Mouse (Mus musculus): ENCODE data around the gene Ftcd. TPM values are rescaled to one million over a fixed set of nuclear protein-coding genes. Genes with fewer than 3 reads are reported as not detected.

Ftcd gene
- polyA plus RNA-seq, 1 experiment from 2014 or later = not detected

DNA sequence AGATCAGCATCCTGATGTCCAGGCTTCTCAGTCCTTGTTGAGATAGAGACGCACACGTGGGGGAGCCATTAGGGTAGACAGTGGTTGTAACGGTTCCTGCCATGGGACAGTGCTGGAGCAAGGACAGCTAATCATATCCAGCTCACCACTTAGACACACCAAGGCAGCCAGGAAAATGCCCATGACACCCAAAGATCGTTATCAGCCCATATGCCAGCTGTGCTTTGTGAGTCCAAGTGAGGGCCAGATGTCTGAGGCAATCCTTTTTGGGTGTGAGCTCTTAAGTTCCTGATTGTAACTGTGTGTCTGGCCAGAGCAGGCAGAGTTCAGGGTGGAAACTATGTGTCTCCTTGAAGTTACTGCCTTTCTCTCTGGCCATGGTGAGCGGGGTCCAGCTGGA is 21.4 kb upstream of the Ftcd start:
- no peak overlapping the region for H3K4me2 ChIP-seq (replicated peaks)
- no peak overlapping the region for H3K4me3 ChIP-seq
- H3K9ac ChIP-seq = no peak overlapping the region
- no peaks in the 10 kb centered on the region for H3K9me3 ChIP-seq (replicated peaks)
- ATAC-seq (ENCODE audit: low FRiP score) = no peak
- peaks cover 61% of the 10 kb centered on the region for H3K36me3 ChIP-seq
- no peaks in the 10 kb centered on the region for H3K4me1 ChIP-seq
- 92% methylated on average over 5 of the region's 5 CpGs for WGBS
- H3K27me3 ChIP-seq = no peaks in the 10 kb centered on the region
- H3K27ac ChIP-seq = no peak overlapping the region

DNA sequence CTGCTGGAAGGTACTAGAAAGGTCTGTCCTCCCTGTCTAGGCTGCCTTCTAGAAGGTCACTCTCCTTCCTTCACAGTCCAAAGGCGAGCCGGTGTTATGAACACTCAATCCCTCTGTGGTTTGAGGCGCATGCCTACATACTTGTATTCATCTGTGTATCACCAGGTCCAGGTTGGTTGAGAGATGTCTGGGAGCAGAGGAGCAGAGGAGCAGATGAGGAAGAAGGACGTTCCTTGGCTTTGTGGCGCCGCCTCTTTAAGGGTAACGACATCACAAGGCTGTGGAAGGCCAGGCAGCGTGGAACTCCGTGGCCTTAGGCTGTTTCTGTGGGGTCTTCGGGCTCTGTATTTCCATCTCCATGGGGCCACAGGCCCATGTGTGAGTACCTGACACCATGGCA is 13.5 kb upstream of the Ftcd start, which contains the start of gene Spatc1l:
Gene Spatc1l (plus strand): TSS at position 301 of the 400 bp plus-strand sequence.
- Histone ChIP-seq H3K27ac (no peak within 1 kb of the TSS), H3K4me1 (no peaks in the 10 kb centered on the region), H3K9ac (no peak within 1 kb of the TSS), H3K9me3 (replicated peaks) (no peaks in the 10 kb centered on the region), H3K36me3 (no peaks in the 10 kb centered on the region), H3K4me3 (no peak within 1 kb of the TSS), H3K27me3 (no peaks in the 10 kb centered on the region), H3K4me2 (replicated peaks) (no peak within 1 kb of the TSS)
- 93% methylated on average over 10 of the region's 10 CpGs for WGBS
- ATAC-seq (ENCODE audit: low FRiP score) = no peak

DNA sequence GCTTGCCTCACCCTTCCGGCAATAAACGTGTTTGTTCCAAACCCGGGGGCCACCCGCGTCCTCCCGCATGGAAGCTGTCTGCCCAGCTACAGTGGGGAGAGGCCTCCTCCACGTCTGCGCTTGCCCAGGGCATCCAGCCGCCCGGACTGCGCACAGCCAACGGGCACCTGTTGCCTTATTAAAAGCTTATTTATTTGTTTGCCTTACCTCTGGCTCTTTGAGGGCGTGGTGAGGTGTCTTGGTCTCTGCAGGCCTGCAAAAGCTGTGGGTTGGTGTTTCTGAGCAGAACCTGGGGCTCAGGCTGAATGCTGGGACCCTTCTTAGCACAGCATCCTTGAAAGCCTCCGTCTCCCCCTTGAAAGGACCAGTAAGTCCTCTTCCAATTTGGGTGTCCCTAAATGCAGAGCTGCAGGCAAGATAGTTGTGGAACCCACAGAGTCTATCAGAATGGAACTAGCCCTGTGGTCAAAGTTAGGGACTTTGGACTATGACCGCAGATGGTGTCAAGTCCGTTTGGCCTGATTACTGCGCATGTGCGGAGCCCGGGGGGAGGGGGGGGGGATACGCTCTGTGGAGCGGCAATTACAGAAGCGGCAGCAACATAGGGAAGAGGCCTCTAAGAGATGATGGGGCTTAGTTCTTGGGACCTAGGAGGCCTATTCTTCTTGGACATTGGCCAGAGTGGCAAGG is 5.3 kb upstream of the Ftcd start:
- WGBS = 93% methylated on average over 22 of the region's 22 CpGs

DNA sequence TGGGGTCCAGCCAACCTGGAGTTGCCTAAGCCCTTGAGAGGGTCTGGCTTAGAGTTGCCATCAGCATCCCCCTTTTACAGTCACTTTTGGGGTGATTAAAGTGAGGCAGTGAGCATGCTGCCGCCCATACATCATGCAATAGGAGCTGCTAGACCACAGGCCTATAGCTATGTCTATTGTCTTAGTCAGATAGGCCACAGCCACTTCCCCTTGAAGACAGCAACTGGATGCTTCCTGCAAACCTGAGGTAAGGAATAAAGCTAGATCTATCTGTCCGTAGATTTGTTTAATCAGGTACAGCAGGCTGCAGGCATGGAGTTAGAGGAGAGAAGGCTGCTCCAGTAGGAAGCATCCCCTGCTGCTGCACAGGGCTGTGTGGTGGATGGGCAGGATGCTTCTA is 4.4 kb upstream of the Ftcd start:
- 82% methylated on average over 2 of the region's 2 CpGs for WGBS
- no peaks in the 10 kb centered on the region for H3K36me3 ChIP-seq

More for the DNA sequence above, 5.3 kb upstream of the Ftcd start:
- no peaks in the 10 kb centered on the region; the same call in 1 of the 2 replicates for H3K9me3 ChIP-seq (replicated peaks)
- H3K4me1 ChIP-seq = no peaks in the 10 kb centered on the region
- H3K4me2 ChIP-seq (replicated peaks) = no peak overlapping the region
- no peaks in the 10 kb centered on the region for H3K27me3 ChIP-seq
- no peak overlapping the region for H3K9ac ChIP-seq
- H3K27ac ChIP-seq = no peak overlapping the region
- no peaks in the 10 kb centered on the region for H3K36me3 ChIP-seq
- H3K4me3 ChIP-seq = no peak overlapping the region
- no peak for ATAC-seq (ENCODE audit: low FRiP score)

DNA sequence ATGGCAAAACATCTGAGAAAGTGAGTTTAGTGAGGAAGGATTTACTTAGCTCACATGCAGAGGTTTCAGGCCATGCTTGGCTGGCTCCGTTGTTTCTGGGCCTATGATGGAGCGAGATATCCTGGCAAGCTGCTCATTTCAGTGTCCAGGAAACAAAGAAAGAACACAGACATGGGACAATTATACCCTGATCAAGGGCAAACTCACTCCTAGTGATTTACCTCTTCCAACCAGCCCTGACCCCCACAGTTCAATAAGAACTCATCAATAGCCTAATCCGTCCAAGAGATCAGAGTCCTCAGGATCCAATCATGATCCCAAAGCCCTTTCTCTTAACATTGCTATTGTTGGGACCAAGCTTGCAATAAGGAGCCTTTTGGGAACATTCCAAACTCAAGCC is 3.3 kb upstream of the Ftcd start:
- Histone ChIP-seq H3K4me1 (no peaks in the 10 kb centered on the region), H3K9ac (no peak overlapping the region), H3K9me3 (replicated peaks) (no peaks in the 10 kb centered on the region; the same call in 1 of the 2 replicates), H3K36me3 (no peaks in the 10 kb centered on the region), H3K27ac (no peak overlapping the region), H3K4me3 (no peak overlapping the region), H3K27me3 (no peaks in the 10 kb centered on the region), H3K4me2 (replicated peaks) (no peak overlapping the region)
- no peak for ATAC-seq (ENCODE audit: low FRiP score)
- WGBS = 63% methylated on average over 3 of the region's 3 CpGs

More for the DNA sequence above, 4.4 kb upstream of the Ftcd start:
- ATAC-seq (ENCODE audit: low FRiP score) = no peak
- Histone ChIP-seq H3K4me2 (replicated peaks) (no peak overlapping the region), H3K9me3 (replicated peaks) (no peaks in the 10 kb centered on the region; the same call in 1 of the 2 replicates), H3K9ac (no peak overlapping the region), H3K27me3 (no peaks in the 10 kb centered on the region), H3K4me1 (no peaks in the 10 kb centered on the region), H3K27ac (no peak overlapping the region), H3K4me3 (no peak overlapping the region)

DNA sequence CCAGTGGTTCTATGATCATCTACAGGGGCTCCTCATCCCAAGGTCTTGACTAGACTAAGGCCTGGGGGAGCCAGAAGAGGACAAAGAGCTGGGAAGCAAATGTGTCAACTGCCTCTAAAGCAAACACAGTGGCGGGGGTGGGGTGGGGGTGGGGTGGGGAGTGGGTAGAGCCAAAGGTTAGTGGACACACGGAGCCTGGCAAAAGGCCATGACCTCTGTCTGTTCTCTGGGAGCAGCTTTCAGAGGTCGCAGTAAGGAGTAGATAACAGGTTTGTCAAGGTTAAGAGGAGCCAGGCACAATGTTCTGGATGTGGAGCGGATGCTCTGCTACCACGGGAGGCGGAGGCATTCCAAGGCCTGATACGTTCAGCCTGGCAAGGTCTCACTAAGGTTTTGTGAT is 1.5 kb downstream of the Ftcd start:
- Histone ChIP-seq H3K27me3 (no peaks in the 10 kb centered on the region), H3K9ac (no peak overlapping the region), H3K27ac (no peak overlapping the region), H3K9me3 (replicated peaks) (no peaks in the 10 kb centered on the region), H3K36me3 (no peaks in the 10 kb centered on the region), H3K4me1 (no peaks in the 10 kb centered on the region), H3K4me3 (no peak overlapping the region), H3K4me2 (replicated peaks) (no peak overlapping the region)
- ATAC-seq (ENCODE audit: low FRiP score) = no peak
- WGBS = 68% methylated on average over 7 of the region's 7 CpGs

DNA sequence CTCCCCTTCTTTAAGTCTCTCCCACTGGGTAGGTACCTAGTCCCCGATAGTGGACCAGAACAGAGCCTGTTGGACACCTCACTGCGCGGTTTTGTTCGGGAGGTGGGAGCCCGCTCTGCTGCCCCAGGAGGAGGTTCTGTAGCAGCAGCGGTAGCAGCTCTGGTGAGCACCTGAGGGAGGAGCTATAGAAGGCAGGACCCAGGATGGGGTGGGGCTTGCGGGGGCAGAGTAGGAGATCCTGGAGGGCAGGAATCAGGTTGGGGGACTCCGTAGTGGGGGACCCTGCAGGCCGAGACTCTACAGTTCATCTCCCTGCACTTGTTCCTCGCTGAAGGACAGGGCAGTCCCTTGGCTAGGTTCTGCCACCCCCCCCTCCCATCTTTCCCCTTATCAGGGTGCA is 8.7 kb downstream of the Ftcd start:
- no peaks in the 10 kb centered on the region for H3K4me1 ChIP-seq
- no peaks in the 10 kb centered on the region for H3K9me3 ChIP-seq (replicated peaks)
- WGBS = 20% methylated on average over 9 of the region's 10 CpGs
- no peak for ATAC-seq (ENCODE audit: low FRiP score)
- H3K27ac ChIP-seq = no peak overlapping the region
- no peaks in the 10 kb centered on the region for H3K36me3 ChIP-seq
- no peak overlapping the region for H3K4me3 ChIP-seq
- peaks cover 10% of the 10 kb centered on the region for H3K27me3 ChIP-seq
- peak overlapping the region; percentile 32 for H3K4me2 ChIP-seq (replicated peaks)
- H3K9ac ChIP-seq = no peak overlapping the region

DNA sequence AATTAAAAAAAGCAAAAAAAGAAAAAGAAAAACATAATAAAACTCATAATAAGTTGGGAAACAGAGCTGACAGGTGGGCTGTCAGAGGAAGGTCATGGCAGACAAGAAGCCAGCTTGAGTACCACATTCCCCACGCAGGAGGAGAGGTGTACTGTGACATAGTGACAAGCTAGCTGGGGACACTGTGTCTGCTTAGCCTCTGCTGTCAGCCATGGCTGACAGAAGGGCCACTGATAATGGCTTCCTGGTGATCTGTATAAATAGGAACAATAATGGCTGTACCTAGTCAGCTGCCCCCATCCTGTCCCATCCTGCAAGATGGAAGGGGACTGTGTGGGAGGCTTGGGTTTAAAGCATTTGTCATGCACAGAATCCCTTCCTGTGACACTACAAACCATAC is 10.7 kb downstream of the Ftcd start:
- Histone ChIP-seq H3K36me3 (no peaks in the 10 kb centered on the region), H3K27ac (no peak overlapping the region), H3K4me2 (replicated peaks) (no peak overlapping the region), H3K9me3 (replicated peaks) (no peaks in the 10 kb centered on the region), H3K4me1 (no peaks in the 10 kb centered on the region), H3K4me3 (no peak overlapping the region), H3K27me3 (peaks cover 10% of the 10 kb centered on the region), H3K9ac (no peak overlapping the region)
- ATAC-seq (ENCODE audit: low FRiP score) = no peak
- 64% methylated on average over 1 of the region's 1 CpGs for WGBS

DNA sequence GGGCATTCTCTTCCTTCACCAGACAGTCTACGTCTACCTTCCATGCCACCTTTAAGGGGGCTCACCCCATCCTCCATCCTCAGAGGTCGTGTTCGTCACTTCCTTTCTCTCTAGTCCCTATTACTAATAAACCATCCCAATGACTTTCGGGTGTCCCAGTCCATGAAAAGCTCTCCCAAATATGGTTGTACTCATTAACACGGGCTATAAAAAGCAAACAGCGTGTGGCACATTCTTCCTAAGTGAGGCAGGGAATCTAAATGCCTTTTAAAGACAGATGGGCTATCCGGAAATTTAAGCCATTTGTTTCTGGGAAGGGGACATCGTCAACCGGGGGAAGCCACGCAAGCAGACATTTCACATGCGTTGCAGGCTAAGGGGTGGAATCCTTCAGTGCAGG is 14.7 kb downstream of the Ftcd start:
- Histone ChIP-seq H3K4me3 (no peak overlapping the region), H3K27me3 (no peaks in the 10 kb centered on the region), H3K27ac (no peak overlapping the region), H3K9me3 (replicated peaks) (no peaks in the 10 kb centered on the region), H3K9ac (no peak overlapping the region), H3K4me1 (no peaks in the 10 kb centered on the region), H3K36me3 (no peaks in the 10 kb centered on the region), H3K4me2 (replicated peaks) (no peak overlapping the region)
- ATAC-seq (ENCODE audit: low FRiP score) = no peak
- WGBS = 89% methylated on average over 11 of the region's 11 CpGs

DNA sequence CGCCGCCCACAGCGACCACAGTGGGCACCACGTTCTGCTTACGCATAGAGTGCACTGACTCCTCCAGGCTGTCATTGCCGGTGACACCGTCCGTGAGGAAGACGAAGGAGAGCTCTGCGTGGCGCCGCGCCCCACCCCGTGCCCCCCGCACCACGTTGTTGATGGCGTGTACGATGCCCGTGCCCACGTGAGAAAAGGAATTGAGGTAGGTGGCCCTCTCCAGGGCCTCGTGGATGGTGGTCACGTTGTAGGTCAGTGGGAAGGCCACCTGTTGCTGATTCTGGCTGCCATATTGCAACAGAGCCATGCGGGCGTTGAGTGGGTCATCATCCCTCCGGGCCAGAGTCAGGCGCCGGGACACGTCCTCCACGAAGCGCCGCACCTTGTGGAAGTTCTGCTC is 20.9 kb downstream of the Ftcd start:
- 91% methylated on average over 31 of the region's 31 CpGs for WGBS

DNA sequence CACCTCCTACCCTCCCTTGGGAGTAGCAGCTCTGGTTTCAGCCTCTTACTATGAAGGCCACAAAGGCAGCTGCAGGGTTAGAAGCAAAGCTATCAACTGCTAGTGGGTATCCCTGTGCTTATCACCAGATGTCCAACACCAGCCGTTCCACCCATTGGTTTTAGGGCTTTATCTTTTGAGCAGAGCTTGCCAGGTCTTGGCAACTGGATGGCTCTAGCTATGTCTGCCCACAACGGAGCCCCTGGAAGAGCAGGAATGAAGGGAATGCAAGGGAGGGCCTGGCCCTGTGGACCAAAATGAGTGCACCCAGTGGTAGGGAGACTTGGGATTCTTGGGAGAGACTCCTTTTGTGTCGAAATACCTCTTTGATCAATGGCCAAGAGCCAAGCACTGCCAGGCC is 27.2 kb downstream of the Ftcd start:
- 90% methylated on average over 3 of the region's 3 CpGs for WGBS
- no peak overlapping the region for H3K4me2 ChIP-seq (replicated peaks)
- H3K4me3 ChIP-seq = no peak overlapping the region
- H3K4me1 ChIP-seq = no peaks in the 10 kb centered on the region
- no peak overlapping the region for H3K27ac ChIP-seq
- no peaks in the 10 kb centered on the region for H3K27me3 ChIP-seq
- no peak overlapping the region for H3K9ac ChIP-seq
- H3K36me3 ChIP-seq = no peaks in the 10 kb centered on the region
- H3K9me3 ChIP-seq (replicated peaks) = no peaks in the 10 kb centered on the region
- ATAC-seq (ENCODE audit: low FRiP score) = no peak

More for the DNA sequence above, 20.9 kb downstream of the Ftcd start:
- H3K4me2 ChIP-seq (replicated peaks) = no peak overlapping the region
- no peaks in the 10 kb centered on the region for H3K9me3 ChIP-seq (replicated peaks)
- no peak overlapping the region for H3K4me3 ChIP-seq
- no peak overlapping the region for H3K27ac ChIP-seq
- no peaks in the 10 kb centered on the region for H3K36me3 ChIP-seq
- H3K9ac ChIP-seq = no peak overlapping the region
- ATAC-seq (ENCODE audit: low FRiP score) = no peak
- H3K27me3 ChIP-seq = no peaks in the 10 kb centered on the region
- H3K4me1 ChIP-seq = no peaks in the 10 kb centered on the region

DNA sequence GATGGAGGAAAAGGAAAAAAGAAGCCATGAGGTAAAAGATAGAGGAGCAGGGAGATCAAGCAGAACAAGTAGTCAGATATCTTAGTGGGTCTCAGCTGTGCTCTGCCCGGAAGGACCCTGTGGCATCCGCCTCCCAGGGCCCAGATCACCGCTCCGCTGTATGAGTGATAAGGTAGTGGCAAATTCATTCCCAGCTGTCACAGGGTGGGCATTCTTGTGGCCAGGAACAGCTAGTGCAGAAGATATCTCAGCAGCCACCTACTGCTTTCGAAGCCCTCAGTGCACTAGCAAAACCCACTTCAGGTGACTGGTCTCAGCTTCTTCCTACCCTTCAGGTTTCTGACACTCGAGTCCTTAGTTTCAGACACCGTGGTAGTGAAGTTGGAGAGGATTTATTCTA is 37.0 kb downstream of the Ftcd start:
- H3K36me3 ChIP-seq = 0 out of 2 replicates have a peak, but pooled peaks cover 4% of the 10 kb centered on the region
- ATAC-seq (ENCODE audit: low FRiP score) = no peak
- H3K4me1 ChIP-seq = no peaks in the 10 kb centered on the region
- H3K9me3 ChIP-seq (replicated peaks) = no peaks in the 10 kb centered on the region
- H3K9ac ChIP-seq = no peak overlapping the region
- no peak overlapping the region for H3K4me3 ChIP-seq
- H3K27me3 ChIP-seq = no peaks in the 10 kb centered on the region
- H3K27ac ChIP-seq = no peak overlapping the region
- H3K4me2 ChIP-seq (replicated peaks) = no peak overlapping the region
- 84% methylated on average over 7 of the region's 7 CpGs for WGBS

DNA sequence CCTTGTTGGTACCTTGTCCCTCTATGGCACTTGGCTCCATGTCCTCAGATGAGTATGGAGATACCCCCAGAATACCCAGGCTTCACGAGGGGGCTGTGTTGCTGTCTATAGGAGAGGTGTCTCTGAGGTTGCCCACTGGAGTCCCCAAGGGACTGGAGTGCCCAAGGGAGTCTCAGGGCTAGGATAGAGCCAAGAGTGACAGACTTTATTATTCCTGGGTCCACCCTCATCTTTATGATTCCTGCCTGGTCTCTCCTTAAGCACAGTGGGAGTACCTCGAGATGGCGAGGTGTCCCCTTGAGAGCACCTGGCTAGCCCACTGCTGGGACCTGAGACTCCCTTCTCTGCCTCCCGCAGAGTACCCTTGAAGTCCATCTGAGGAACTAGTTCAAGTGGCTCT is 47.0 kb downstream of the Ftcd start:
- no peaks in the 10 kb centered on the region for H3K36me3 ChIP-seq
- H3K9me3 ChIP-seq (replicated peaks) = no peaks in the 10 kb centered on the region
- no peak overlapping the region for H3K27ac ChIP-seq
- peak overlapping the region; percentile 39 for H3K4me3 ChIP-seq
- no peak overlapping the region for H3K9ac ChIP-seq
- H3K4me2 ChIP-seq (replicated peaks) = peak overlapping the region; percentile 67
- WGBS = 81% methylated on average over 4 of the region's 4 CpGs
- H3K27me3 ChIP-seq = no peaks in the 10 kb centered on the region
- ATAC-seq (ENCODE audit: low FRiP score) = no peak
- peaks cover 8% of the 10 kb centered on the region for H3K4me1 ChIP-seq

Measured in hindbrain, embryonic 12.5 days (tissue).